Mouse (Mus musculus): ENCODE measurements around the gene Cacng8. TPM values are rescaled to one million over a fixed set of nuclear protein-coding genes. Genes with fewer than 3 reads are reported as not detected.

Cacng8 gene
- polyA plus RNA-seq, 1 experiment, result 0.11 TPM

DNA sequence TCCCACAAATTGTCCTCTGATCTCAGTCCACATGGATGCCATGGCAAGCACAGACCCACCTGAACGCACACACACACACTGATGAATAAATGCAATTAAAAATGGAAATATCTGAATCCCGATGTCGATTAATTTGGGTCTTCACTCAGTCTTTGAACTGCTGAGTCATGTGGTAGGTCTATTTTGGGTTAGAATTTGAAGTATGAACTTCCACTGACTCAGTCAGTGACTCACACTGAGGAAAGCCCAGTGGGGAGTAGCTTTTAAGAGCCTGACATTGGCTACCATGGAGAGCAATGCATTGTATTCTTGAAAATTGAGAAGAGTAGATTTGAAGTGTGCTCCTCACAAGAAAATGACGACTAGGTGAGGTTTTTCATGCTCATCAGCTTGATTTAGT is 56.5 kb downstream of the Cacng8 start:
- no peak overlapping the region for H3K4me3 ChIP-seq (ENCODE audit: insufficient read depth, low read depth, low read length)
- no peaks in the 10 kb centered on the region for H3K27me3 ChIP-seq (replicated peaks; ENCODE audit: control insufficient read depth, insufficient read depth, low read length)
- no peak for TF ChIP-seq POLR2A (IDR thresholded peaks at IDR 0.05; ENCODE audit: low read depth, low read length)
- no peak for TF ChIP-seq CTCF (conservative IDR thresholded peaks at IDR 0.05; ENCODE audit: insufficient read depth, insufficient read length, low read depth, low read length)
- 73% methylated on average over 4 of the region's 4 CpGs for WGBS
- no peak overlapping the region for H3K27ac ChIP-seq (ENCODE audit: insufficient read depth, low read depth, low read length)
- DNase-seq, result no peak
- H3K36me3 ChIP-seq (ENCODE audit: control insufficient read depth, insufficient read depth, low read length), result no peaks in the 10 kb centered on the region
- H3K4me1 ChIP-seq (ENCODE audit: control insufficient read depth, insufficient read depth, low read length), result no peaks in the 10 kb centered on the region

DNA sequence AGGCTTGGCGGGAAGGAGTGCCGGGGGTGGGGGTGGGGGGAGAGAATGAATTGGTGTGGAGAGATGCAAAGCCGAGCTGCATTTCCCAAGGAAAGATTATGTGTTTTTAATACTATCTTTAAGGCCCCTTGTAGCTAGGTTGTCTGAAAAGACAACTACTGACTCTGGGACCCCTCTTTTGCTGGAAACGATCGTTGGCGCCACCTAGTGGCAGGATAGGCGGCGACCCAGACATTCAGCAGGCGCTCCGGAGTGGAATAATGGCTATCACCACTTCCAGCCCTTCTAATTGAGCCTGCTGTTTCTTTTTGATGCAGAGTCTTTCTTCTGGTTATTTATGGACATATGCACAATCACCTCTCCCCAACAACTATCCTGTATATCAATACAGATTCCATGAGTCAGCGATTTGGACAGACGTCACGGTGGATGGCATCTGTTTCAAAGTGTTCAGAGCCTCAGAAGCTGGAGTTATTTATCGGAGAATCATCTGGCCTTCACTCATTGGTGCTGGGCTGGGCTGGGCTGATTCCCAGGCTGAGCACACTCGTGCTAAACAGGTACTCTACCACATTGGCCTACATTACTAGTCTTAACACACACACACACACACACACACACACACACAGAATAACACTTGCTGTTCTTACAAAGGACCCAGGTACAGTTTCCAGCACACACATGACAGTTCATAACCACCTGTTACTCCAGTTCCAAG is 58.4 kb downstream of the Cacng8 start:
- DNase-seq, result peak; percentile 58
- Histone ChIP-seq H3K4me1 (ENCODE audit: control insufficient read depth, insufficient read depth, low read length) (no peaks in the 10 kb centered on the region), H3K27me3 (replicated peaks; ENCODE audit: control insufficient read depth, insufficient read depth, low read length) (no peaks in the 10 kb centered on the region), H3K4me3 (ENCODE audit: insufficient read depth, low read depth, low read length) (no peak overlapping the region), H3K27ac (ENCODE audit: insufficient read depth, low read depth, low read length) (no peak overlapping the region), H3K36me3 (ENCODE audit: control insufficient read depth, insufficient read depth, low read length) (no peaks in the 10 kb centered on the region)
- TF ChIP-seq CTCF (conservative IDR thresholded peaks at IDR 0.05; ENCODE audit: insufficient read depth, insufficient read length, low read depth, low read length), result peak; percentile 67
- no peak for TF ChIP-seq POLR2A (IDR thresholded peaks at IDR 0.05; ENCODE audit: low read depth, low read length)
- WGBS, result 21% methylated on average over 15 of the region's 15 CpGs

DNA sequence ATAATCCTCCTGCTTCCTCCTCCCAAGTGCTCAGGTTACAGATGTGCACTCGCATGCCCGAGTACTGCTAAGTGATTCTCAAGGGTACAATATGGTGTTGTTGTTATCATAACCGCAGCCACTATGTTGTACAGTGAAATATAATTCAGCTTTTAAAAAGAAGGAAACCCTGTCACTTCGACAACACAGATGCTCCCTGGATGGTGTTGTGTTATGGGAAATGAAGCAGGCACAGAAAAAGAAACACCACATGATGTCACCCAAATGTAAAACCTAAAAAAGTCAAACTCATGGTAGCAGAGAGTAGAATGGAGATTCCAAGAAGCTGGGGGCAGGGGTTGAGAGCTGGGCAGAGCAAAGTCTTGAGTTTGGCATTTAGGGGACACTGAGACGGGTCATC is 60.2 kb downstream of the Cacng8 start:
- DNase-seq, result no peak
- Histone ChIP-seq H3K36me3 (ENCODE audit: control insufficient read depth, insufficient read depth, low read length) (no peaks in the 10 kb centered on the region), H3K27ac (ENCODE audit: insufficient read depth, low read depth, low read length) (no peak overlapping the region), H3K4me3 (ENCODE audit: insufficient read depth, low read depth, low read length) (no peak overlapping the region), H3K27me3 (replicated peaks; ENCODE audit: control insufficient read depth, insufficient read depth, low read length) (no peaks in the 10 kb centered on the region), H3K4me1 (ENCODE audit: control insufficient read depth, insufficient read depth, low read length) (no peaks in the 10 kb centered on the region)
- WGBS, result 37% methylated on average over 5 of the region's 5 CpGs
- no peak for TF ChIP-seq POLR2A (IDR thresholded peaks at IDR 0.05; ENCODE audit: low read depth, low read length)
- TF ChIP-seq CTCF (conservative IDR thresholded peaks at IDR 0.05; ENCODE audit: insufficient read depth, insufficient read length, low read depth, low read length), result no peak

DNA sequence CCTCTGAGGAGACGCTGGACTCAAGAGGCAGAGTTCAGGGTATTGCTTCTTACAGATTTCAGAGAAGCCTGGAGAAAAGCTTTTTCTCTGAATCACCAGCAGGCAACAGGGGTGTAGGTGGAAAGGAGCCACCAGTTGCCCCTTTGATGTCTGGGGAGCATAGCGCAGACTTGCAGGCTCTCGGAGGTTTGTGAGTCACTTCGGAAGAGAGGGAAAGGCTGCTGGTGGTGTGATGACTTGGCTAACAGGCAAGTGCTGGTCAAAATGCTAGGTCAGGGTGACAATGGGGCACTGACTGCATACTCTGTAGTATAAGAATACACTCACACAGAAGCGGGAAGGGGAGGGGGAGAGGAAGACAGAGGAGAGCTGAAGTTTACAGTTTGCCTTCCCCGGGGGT is 60.7 kb downstream of the Cacng8 start:
- H3K4me1 ChIP-seq (ENCODE audit: control insufficient read depth, insufficient read depth, low read length), result no peaks in the 10 kb centered on the region
- 41% methylated on average over 6 of the region's 6 CpGs for WGBS
- no peaks in the 10 kb centered on the region for H3K36me3 ChIP-seq (ENCODE audit: control insufficient read depth, insufficient read depth, low read length)
- no peak for DNase-seq
- TF ChIP-seq CTCF (conservative IDR thresholded peaks at IDR 0.05; ENCODE audit: insufficient read depth, insufficient read length, low read depth, low read length) (no peak), POLR2A (IDR thresholded peaks at IDR 0.05; ENCODE audit: low read depth, low read length) (no peak)
- no peaks in the 10 kb centered on the region for H3K27me3 ChIP-seq (replicated peaks; ENCODE audit: control insufficient read depth, insufficient read depth, low read length)
- no peak overlapping the region for H3K27ac ChIP-seq (ENCODE audit: insufficient read depth, low read depth, low read length)
- H3K4me3 ChIP-seq (ENCODE audit: insufficient read depth, low read depth, low read length), result no peak overlapping the region

DNA sequence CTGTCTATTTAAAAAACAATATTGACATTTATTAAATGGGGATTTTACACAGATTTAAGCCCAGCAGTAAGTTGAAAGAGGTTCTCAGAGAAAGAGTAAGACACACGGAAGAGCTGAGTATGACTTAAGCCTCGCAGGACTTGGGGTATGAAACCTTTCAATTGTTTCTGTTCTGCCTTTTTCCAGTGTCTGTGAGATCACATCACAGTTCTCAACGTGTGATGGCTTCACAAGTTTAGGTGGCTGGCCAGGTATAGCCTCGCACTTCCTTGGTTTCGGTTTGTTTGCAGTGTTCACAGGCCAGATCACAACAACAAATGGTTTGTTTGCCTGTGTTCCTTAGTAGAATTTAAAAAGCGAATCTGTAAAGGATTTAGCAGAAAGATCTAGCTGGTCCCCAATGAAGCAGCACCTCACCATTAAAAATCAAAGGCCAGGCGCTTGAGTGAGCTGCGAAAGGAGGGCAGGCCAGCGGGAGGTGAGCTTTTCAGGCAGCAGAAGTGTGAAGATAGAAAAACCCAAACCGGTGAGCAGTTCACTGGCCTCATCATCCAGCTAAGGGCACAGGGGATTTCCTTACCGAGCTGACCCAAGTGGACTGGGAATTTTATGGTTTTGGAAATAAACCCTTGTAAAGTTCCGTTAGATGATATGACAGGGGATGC is 62.5 kb downstream of the Cacng8 start:
- no peaks in the 10 kb centered on the region for H3K36me3 ChIP-seq (ENCODE audit: control insufficient read depth, insufficient read depth, low read length)
- TF ChIP-seq CTCF (conservative IDR thresholded peaks at IDR 0.05; ENCODE audit: insufficient read depth, insufficient read length, low read depth, low read length), result no peak
- no peak for TF ChIP-seq POLR2A (IDR thresholded peaks at IDR 0.05; ENCODE audit: low read depth, low read length)
- H3K4me1 ChIP-seq (ENCODE audit: control insufficient read depth, insufficient read depth, low read length), result no peaks in the 10 kb centered on the region
- WGBS, result 60% methylated on average over 12 of the region's 12 CpGs
- DNase-seq, result no peak
- H3K27ac ChIP-seq (ENCODE audit: insufficient read depth, low read depth, low read length), result no peak overlapping the region
- H3K4me3 ChIP-seq (ENCODE audit: insufficient read depth, low read depth, low read length), result no peak overlapping the region
- H3K27me3 ChIP-seq (replicated peaks; ENCODE audit: control insufficient read depth, insufficient read depth, low read length), result no peaks in the 10 kb centered on the region

DNA sequence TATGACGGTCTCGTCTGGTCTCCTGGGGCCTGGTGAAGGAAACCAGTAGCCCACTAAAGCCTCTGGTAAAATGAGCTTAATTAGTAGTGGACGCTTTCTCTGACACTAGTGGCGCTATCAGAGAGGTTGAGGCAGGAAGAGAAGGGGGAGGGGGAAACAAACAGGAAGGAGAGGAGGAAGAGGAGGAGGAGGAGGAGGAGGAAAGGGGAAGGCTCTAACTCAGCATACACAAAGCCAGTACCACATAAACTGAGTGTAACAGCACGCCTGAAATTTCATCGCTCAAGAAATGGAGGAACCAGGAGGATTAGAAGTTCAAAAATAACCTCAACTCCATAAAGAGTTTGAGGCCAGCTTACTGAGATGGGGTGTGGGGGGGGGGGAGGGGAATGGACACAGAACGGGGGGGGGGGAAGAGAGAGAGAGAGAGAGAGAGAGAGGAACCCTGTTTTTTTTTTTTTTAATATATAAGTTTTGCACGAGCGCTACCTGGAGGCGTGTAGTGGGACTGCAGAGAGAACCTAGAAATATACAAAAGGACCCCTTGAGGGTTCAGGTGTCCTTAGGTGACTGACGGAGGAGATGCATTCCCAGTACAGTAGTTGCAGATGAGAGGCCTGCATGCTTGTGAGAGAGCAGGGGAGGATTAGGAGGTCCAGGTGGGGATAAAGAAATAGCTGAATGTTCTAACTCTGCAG is 63.2 kb downstream of the Cacng8 start:
- Histone ChIP-seq H3K4me1 (ENCODE audit: control insufficient read depth, insufficient read depth, low read length) (no peaks in the 10 kb centered on the region), H3K27ac (ENCODE audit: insufficient read depth, low read depth, low read length) (no peak overlapping the region), H3K36me3 (ENCODE audit: control insufficient read depth, insufficient read depth, low read length) (no peaks in the 10 kb centered on the region), H3K27me3 (replicated peaks; ENCODE audit: control insufficient read depth, insufficient read depth, low read length) (no peaks in the 10 kb centered on the region), H3K4me3 (ENCODE audit: insufficient read depth, low read depth, low read length) (no peak overlapping the region)
- TF ChIP-seq CTCF (conservative IDR thresholded peaks at IDR 0.05; ENCODE audit: insufficient read depth, insufficient read length, low read depth, low read length), result no peak
- TF ChIP-seq POLR2A (IDR thresholded peaks at IDR 0.05; ENCODE audit: low read depth, low read length), result no peak
- DNase-seq, result no peak
- 47% methylated on average over 10 of the region's 11 CpGs for WGBS
